Mouse (Mus musculus): ENCODE results near the gene Rarb.

Rarb gene

GRCm38 (mm10) chr14:16735331-16736012, 83.5 kb downstream of the Rarb start:
- no peak for DNase-seq (ENCODE audit: low spot score)

GRCm38 (mm10) chr14:16733595-16734298, 85.2 kb downstream of the Rarb start:
- DNase-seq (ENCODE audit: low spot score): no peak

GRCm38 (mm10) chr14:16732054-16732453, 86.9 kb downstream of the Rarb start:
- DNase-seq (ENCODE audit: low spot score): no peak

GRCm38 (mm10) chr14:16728175-16728838, 90.6 kb downstream of the Rarb start:
- DNase-seq (ENCODE audit: low spot score): no peak

- no peak for DNase-seq (ENCODE audit: low spot score)
Measured at GRCm38 (mm10) chr14:16723991-16724390, 95.0 kb downstream of the Rarb start.

GRCm38 (mm10) chr14:16717821-16718220, 101.1 kb downstream of the Rarb start:
- no peak for DNase-seq (ENCODE audit: low spot score)

- DNase-seq (ENCODE audit: low spot score): no peak
Measured at GRCm38 (mm10) chr14:16714344-16714955, 104.5 kb downstream of the Rarb start.

- no peak for DNase-seq (ENCODE audit: low spot score)
Measured at GRCm38 (mm10) chr14:16713773-16714172, 105.2 kb downstream of the Rarb start.

- no peak for DNase-seq (ENCODE audit: low spot score)
Measured at GRCm38 (mm10) chr14:16699228-16699627, 119.7 kb downstream of the Rarb start.

GRCm38 (mm10) chr14:16695453-16696120, 123.4 kb downstream of the Rarb start:
- no peak for DNase-seq (ENCODE audit: low spot score)

GRCm38 (mm10) chr14:16678335-16678734, 140.6 kb downstream of the Rarb start:
- DNase-seq (ENCODE audit: low spot score): no peak

GRCm38 (mm10) chr14:16677081-16677480, 141.9 kb downstream of the Rarb start:
- DNase-seq (ENCODE audit: low spot score): no peak

- DNase-seq (ENCODE audit: low spot score): no peak
Measured at GRCm38 (mm10) chr14:16670571-16670970, 148.4 kb downstream of the Rarb start.

GRCm38 (mm10) chr14:16639153-16639943, 179.6 kb downstream of the Rarb start:
- no peak for DNase-seq (ENCODE audit: low spot score)

- DNase-seq (ENCODE audit: low spot score): no peak
Measured at GRCm38 (mm10) chr14:16613975-16614374, 205.0 kb downstream of the Rarb start.

- DNase-seq (ENCODE audit: low spot score): no peak
Measured at GRCm38 (mm10) chr14:16605480-16605879, 213.5 kb downstream of the Rarb start.

GRCm38 (mm10) chr14:16604469-16605064, 214.4 kb downstream of the Rarb start:
- no peak for DNase-seq (ENCODE audit: low spot score)

- no peak for DNase-seq (ENCODE audit: low spot score)
Measured at GRCm38 (mm10) chr14:16603040-16603590, 215.8 kb downstream of the Rarb start.

- DNase-seq (ENCODE audit: low spot score): no peak
Measured at GRCm38 (mm10) chr14:16599224-16599623, 219.7 kb downstream of the Rarb start.

GRCm38 (mm10) chr14:16598074-16598501, 220.9 kb downstream of the Rarb start:
- DNase-seq (ENCODE audit: low spot score): no peak

Measured in layer of hippocampus, adult 9-10 months (tissue).